Mouse (Mus musculus): ENCODE results near the gene Rnf169.
A peak's percentile ranks its signal among the peaks of the same experiment; 100 is the strongest.
"Not testable (repeated sequence)": the region's sequence is repeated elsewhere in the genome, so short reads cannot be mapped to it uniquely, and the experiment has no call there.

The Rnf169 gene

GRCm38 (mm10) chr7:99979546-99980131 is 609 bp downstream of the Rnf169 start:
- peak; percentile 58 for DNase-seq (ENCODE audit: low spot score)

DNA sequence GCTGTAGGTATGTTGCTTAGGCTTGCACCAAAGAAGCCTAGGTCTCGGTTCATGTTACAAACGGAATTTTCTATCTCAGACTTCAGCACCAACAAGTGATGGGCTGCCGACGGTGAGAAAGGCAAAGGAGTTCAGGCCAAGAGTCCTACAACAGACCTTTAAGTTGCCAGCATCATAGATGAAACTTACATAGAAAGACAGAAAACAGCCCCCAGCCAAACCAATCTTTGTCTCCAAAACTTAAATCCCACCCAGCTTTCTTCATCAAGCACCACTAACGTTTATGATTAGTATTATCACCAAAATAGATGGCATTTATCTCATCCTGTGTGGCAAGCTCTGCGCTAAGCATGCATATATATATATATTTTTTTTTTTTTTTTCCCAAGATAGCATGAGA is 1.2 kb downstream of the Rnf169 start:
- DNase-seq (ENCODE audit: low spot score) = no peak

DNA sequence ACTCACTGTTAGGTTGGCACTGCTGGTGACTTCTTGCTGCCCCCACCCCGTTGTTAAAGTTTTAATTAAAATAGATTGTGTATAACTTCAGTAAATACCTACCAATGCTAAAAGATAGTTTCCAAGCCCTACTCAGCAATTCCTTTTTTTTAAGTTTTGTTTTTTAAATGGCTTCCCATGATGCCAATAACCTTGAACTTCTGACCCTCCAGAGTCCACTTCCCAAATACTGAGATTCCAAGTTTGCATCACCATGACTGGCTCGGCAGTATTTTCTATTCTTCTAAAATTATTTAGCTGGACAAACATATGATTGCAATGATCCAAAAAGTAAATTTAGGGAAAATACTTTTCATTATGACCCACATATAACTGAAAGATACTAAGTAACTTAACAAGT is 2.2 kb downstream of the Rnf169 start:
- DNase-seq (ENCODE audit: low spot score) = no peak

GRCm38 (mm10) chr7:99975819-99976575 is 4.3 kb downstream of the Rnf169 start:
- DNase-seq (ENCODE audit: low spot score) = no peak

GRCm38 (mm10) chr7:99974208-99974970 is 5.9 kb downstream of the Rnf169 start:
- no peak for DNase-seq (ENCODE audit: low spot score)

DNA sequence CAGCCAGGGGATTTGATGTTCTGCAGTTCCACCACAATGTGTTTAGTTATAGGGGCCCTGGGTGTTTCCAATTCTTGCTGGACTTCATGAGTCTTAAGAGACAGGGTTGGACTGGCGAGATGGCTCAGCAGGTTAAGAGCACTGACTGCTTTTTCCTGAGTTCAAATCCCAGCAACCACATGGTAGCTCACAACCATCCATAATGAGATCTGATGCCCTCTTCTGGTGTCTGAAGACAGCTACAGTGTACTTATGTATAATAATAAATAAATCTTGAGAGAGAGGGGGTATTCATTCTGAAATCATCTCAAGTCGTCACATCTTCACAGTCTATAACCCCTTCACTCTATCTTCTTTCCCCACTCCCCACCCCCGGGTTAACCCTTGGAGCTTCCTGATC is 7.3 kb downstream of the Rnf169 start:
- DNase-seq (ENCODE audit: low spot score) = not testable (repeated sequence)

DNA sequence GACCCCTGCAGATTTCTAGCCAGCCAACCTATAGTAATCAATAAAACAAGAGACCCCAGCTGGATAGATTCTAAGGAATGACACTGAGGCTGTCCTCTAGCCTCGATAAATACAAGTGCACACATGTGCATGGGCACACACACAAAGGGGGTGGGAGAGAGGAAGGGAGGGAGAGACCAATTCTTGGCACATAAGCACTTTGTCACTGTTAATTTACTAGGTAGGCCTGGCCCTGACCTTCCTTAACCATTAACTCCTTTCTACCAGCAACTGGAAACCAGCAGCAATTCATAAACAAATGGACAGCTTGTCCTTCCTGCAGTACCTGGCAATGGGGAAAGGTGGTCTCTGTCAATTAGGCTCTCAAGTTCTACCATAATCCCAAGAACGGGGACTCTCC is 8.3 kb downstream of the Rnf169 start:
- DNase-seq (ENCODE audit: low spot score) = no peak

- DNase-seq (ENCODE audit: low spot score) = no peak
Observed at GRCm38 (mm10) chr7:99969151-99969550, 11.1 kb downstream of the Rnf169 start.

DNA sequence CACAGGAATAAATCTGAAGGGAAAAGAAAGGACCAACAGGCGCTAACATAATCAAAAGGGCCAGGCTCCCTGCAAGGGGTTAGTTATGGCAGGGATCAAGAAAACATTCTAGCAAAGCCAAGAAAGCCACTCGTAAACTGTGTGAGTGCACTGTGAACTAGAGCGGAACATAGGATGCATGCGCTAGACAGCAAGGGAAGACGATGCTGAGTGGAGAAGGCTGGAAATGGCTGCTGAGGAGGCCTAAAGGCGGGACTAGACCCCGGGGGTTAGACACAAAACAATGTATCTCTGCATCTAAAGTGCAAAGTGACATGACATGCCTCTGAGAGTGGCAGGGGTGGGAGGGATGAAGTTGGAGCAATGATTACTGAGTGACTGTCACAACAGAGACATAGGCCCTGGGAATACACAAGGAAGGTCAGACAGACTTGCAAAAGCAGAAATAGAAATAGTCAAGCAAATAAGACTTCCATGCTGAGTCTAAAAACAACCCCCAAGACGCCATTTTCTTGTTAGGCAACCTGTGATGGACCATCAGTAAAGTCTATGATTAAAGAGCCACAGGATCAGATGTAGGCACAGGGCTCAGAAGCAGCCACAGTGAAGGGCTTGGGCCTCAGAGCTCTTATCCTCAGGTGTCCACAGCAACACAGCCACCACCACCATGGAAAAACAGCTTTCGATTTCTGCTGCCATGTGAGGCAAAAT is 14.1 kb downstream of the Rnf169 start:
- peak; percentile 51 for DNase-seq (ENCODE audit: low spot score)

DNA sequence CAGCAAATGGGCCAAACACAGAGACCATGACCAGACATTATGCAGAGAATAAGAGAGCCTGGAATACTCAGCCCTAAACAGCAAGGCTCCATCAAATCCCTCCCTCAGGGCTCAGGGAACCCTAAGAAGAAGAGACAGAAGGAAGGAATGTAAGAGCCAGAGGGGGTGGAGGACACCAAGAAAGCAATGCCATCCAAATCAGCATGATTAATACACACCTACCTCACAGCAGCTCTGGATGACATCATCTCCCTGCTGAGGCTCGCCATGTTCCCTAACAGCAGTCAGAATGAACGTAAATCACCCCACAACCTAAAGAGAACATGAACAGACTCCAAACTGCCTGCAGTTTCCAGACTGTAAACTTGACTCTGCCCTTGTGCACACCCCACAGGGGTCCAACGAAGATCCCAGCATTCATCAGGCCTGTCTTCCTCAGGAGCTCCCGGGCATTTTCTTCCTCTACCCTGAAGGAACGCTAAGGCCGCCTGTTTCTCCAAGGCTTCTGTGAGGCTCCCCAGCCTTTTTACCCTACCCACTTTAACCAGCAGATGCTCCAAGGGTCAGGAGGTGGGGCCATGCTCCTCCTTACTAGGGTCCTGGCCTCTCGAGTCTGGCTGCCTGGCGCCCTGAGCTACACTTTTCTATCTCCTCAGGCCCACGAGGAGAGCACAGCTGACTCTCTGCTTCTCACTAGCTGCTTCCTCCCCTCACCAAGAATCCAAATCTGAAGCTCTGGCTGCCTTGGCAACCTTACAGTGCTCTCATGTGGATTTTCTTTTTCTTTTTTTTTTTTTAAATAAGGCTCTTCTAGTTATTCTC is 15.0 kb downstream of the Rnf169 start:
- peak; percentile 38 for DNase-seq (ENCODE audit: low spot score)

- no peak for DNase-seq (ENCODE audit: low spot score)
Observed at GRCm38 (mm10) chr7:99963237-99963860, 16.9 kb downstream of the Rnf169 start.

DNA sequence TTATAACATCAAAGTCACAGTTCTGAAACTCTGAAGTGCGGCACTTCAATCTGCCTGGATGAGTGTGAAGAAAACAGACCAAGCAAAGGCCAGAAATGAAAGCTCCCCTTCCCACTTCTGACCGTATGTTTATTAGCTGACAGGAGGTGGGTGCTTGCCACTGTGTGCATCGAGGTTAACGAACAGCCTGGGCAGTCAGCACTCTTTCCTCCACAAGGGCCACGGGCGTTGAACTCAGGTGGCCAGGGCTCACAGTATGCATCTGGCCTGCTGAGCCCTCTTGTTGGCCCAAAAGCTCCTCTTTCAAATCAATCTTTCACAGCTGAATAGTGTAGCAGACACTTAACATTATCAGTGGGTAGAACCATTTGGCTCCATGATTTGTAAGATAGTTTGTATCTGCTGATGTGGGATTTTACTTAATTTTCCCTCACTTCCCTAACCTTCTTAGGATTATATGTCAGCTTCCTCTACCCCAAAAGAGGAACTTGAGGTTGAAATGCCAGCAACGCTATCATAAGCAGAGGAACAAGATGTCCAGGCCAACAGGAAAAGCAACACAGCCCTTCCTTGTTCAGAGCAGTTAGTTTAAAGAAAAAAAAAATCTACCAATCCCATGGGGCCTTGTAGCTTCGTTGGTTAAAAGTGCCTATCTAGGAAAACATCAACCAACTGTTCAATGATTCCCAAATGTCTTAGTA is 17.6 kb downstream of the Rnf169 start:
- no peak for DNase-seq (ENCODE audit: low spot score)

- no peak for DNase-seq (ENCODE audit: low spot score)
Observed at GRCm38 (mm10) chr7:99961518-99961917, 18.7 kb downstream of the Rnf169 start.

DNA sequence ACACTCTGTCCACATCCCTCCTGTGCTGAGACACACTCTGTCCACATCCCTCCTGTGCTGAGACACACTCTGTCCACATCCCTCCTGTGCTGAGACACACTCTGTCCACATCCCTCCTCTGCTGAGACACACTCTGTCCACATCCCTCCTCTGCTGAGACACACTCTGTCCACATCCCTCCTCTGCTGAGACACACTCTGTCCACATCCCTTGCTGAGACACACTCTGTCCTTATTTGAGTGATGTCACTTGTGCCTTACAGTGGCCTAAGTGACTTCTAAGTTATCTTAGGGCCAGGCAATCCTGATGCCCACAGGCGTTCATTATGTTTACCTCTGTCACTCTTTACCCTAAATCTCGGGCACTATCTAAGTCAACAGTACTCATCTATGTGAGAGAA is 19.7 kb downstream of the Rnf169 start:
- DNase-seq (ENCODE audit: low spot score) = not testable (repeated sequence)

DNA sequence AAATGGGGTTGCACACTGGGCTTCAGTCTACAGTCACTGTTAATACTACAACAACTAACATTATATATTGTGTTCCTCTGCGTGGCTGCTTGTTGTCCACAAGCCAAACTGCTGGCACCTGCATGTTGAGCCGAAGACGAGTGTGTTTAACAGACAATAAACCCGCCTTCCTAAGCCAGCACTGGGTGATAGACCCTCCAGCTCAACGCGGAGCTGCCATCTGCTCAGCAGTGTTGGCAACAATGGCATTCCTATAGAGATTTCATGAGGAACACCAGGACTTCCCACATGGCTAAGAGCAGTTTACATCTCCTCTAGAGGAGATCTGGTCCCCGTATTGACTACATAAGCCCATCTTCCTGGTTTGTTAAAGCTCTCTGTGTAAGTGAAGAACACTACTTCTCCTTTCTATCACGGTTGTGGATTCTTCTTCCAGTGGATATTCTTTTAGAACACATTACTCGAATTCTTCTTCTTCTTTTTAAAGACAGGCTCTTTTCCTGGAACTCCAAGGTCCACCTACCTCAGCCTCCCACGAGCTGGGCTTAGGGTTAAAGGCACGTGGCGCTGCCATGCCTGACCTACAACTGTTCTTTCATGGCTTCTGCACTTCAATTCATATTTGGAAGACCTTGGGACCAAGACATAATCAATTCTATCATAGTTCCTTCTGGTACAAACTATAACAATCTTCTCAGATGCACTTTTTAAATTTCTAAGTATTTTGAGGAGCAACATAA is 22.9 kb downstream of the Rnf169 start:
- DNase-seq (ENCODE audit: low spot score) = no peak

- DNase-seq (ENCODE audit: low spot score) = no peak
Observed at GRCm38 (mm10) chr7:99956095-99956494, 24.2 kb downstream of the Rnf169 start.

GRCm38 (mm10) chr7:99954212-99954611 is 26.0 kb downstream of the Rnf169 start:
- no peak for DNase-seq (ENCODE audit: low spot score)

GRCm38 (mm10) chr7:99953442-99954098 is 26.7 kb downstream of the Rnf169 start:
- DNase-seq (ENCODE audit: low spot score) = no peak

GRCm38 (mm10) chr7:99947329-99947728 is 32.9 kb downstream of the Rnf169 start:
- DNase-seq (ENCODE audit: low spot score) = no peak

Measured in retina, embryonic 14.5 days (tissue).